22 mouse cellular contexts compared by ENCODE assay signal in the genomic region with DNA sequence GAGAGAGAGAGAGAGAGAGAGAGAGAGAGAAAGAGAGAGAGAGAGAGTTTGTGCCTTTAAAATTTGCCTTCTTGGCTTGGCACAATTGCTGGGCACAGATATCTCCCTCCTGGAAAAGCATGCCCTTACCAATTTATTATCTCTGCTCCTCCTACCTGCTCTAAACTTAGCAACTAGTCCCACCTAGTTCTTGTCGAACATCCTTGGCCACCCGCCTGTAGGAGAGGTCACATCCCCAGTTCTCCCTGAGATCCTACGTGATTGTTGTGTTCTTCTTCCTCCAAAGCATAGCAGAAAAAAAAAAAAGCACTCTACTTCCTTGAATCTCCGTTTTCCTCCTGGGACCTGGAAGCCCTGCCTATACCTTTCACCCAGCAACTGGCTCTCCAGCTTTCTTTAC.
"Had no signal": no experiment of that assay in that cellular context is flagged by ENCODE, and none has a peak within 500 bp of the region (broad histone marks: within the 10 kb centered on the region; RNA-seq: fewer than 3 reads in every experiment).

No protein-coding gene starts in this region.

- DNase-seq: gastrocnemius, adult 2 months; gastrocnemius, postnatal 10 days; gastrocnemius, postnatal 25 days; kidney, adult 18-20 months; kidney, adult 8-10 months; kidney, postnatal 10 days; kidney, postnatal 25 days; kidney, postnatal 4 days; liver; liver, embryonic 13.5 days; liver, postnatal 0 days had no signal

- H3K4me3 ChIP-seq: gastrocnemius, adult 2 months; heart, embryonic 13.5 days; heart, embryonic 15.5 days; hindbrain, embryonic 10.5 days; hindbrain, embryonic 12.5 days; intestine, embryonic 15.5 days; layer of hippocampus, adult 2 months; left cerebral cortex, adult 2 months; limb, embryonic 10.5 days; limb, embryonic 12.5 days; liver, embryonic 13.5 days; liver, embryonic 15.5 days had no signal

- H3K36me3 ChIP-seq: heart, embryonic 13.5 days; heart, embryonic 15.5 days; hindbrain, embryonic 10.5 days; hindbrain, embryonic 12.5 days; intestine, embryonic 15.5 days; limb, embryonic 10.5 days; limb, embryonic 12.5 days; liver, embryonic 13.5 days; liver, embryonic 15.5 days had no signal

- H3K9me3 ChIP-seq: heart, embryonic 13.5 days; heart, embryonic 15.5 days; hindbrain, embryonic 10.5 days; hindbrain, embryonic 12.5 days; intestine, embryonic 15.5 days; limb, embryonic 10.5 days; limb, embryonic 12.5 days; liver, embryonic 13.5 days; liver, embryonic 15.5 days had no signal

- H3K4me1 ChIP-seq: hindbrain, embryonic 10.5 days; hindbrain, embryonic 12.5 days; intestine, embryonic 15.5 days; limb, embryonic 10.5 days; limb, embryonic 12.5 days; liver, embryonic 13.5 days; liver, embryonic 15.5 days had no signal

- H3K27ac ChIP-seq: gastrocnemius, adult 2 months; heart, embryonic 13.5 days; heart, embryonic 15.5 days; hindbrain, embryonic 10.5 days; hindbrain, embryonic 12.5 days; hindbrain, embryonic 14.5 days; intestine, embryonic 15.5 days; layer of hippocampus, adult 2 months; left cerebral cortex, adult 2 months; limb, embryonic 10.5 days; limb, embryonic 12.5 days; liver, embryonic 13.5 days; liver, embryonic 15.5 days had no signal

- H3K27me3 ChIP-seq: heart, embryonic 13.5 days; heart, embryonic 15.5 days; hindbrain, embryonic 12.5 days; intestine, embryonic 15.5 days; limb, embryonic 12.5 days; liver, embryonic 13.5 days; liver, embryonic 15.5 days had no signal
